Mouse (Mus musculus): Measurements from ENCODE around the gene Galntl6. TPM values are rescaled to one million over a fixed set of nuclear protein-coding genes. Genes with fewer than 3 reads are reported as not detected.

The Galntl6 gene
- polyA plus RNA-seq, 1 experiment from 2014 or later = 1.2 TPM

- 66% methylated on average over 8 of the region's 8 CpGs for WGBS
- H3K27ac ChIP-seq (replicated peaks; ENCODE audit: low read depth, low read length) = no peak overlapping the region
- no peaks in the 10 kb centered on the region for H3K4me1 ChIP-seq (ENCODE audit: control insufficient read depth, insufficient read depth, low read length)
- no peak overlapping the region for H3K4me2 ChIP-seq (ENCODE audit: low read depth, low read length)
- peak; percentile 55; the same call in 1 of the 2 replicates for ATAC-seq (ENCODE audit: low read depth)
- H3K27me3 ChIP-seq (replicated peaks; ENCODE audit: control insufficient read depth, insufficient read depth, low read length) = no peaks in the 10 kb centered on the region
- no peak overlapping the region for H3K4me3 ChIP-seq (ENCODE audit: low read depth, low read length)
- peak; percentile 27 for DNase-seq (ENCODE audit: low spot score)
- no peaks in the 10 kb centered on the region for H3K36me3 ChIP-seq (ENCODE audit: control insufficient read depth, insufficient read depth, low read length)
- H3K9ac ChIP-seq (ENCODE audit: low read depth, low read length) = no peak overlapping the region
- no peaks in the 10 kb centered on the region for H3K9me3 ChIP-seq (ENCODE audit: control insufficient read depth, low read length)
These were observed 694.6 kb downstream of the Galntl6 start for GRCm38 (mm10) chr8:58217885-58218284.

GRCm38 (mm10) chr8:58189694-58190093 lies 722.7 kb downstream of the Galntl6 start:
- no peak overlapping the region for H3K27ac ChIP-seq (replicated peaks; ENCODE audit: low read depth, low read length)
- no peaks in the 10 kb centered on the region for H3K36me3 ChIP-seq (ENCODE audit: control insufficient read depth, insufficient read depth, low read length)
- H3K9me3 ChIP-seq (ENCODE audit: control insufficient read depth, low read length) = no peaks in the 10 kb centered on the region
- no peak overlapping the region for H3K4me2 ChIP-seq (ENCODE audit: low read depth, low read length)
- no peak overlapping the region for H3K9ac ChIP-seq (ENCODE audit: low read depth, low read length)
- no peaks in the 10 kb centered on the region for H3K27me3 ChIP-seq (replicated peaks; ENCODE audit: control insufficient read depth, insufficient read depth, low read length)
- no peak for ATAC-seq (ENCODE audit: low read depth)
- no peaks in the 10 kb centered on the region for H3K4me1 ChIP-seq (ENCODE audit: control insufficient read depth, insufficient read depth, low read length)
- no peak overlapping the region for H3K4me3 ChIP-seq (ENCODE audit: low read depth, low read length)
- DNase-seq (ENCODE audit: low spot score) = no peak
- 78% methylated on average over 1 of the region's 1 CpGs for WGBS

GRCm38 (mm10) chr8:58146961-58147360 lies 765.5 kb downstream of the Galntl6 start:
- H3K4me2 ChIP-seq (ENCODE audit: low read depth, low read length) = no peak overlapping the region
- WGBS = 15% methylated on average over 1 of the region's 1 CpGs
- H3K9ac ChIP-seq (ENCODE audit: low read depth, low read length) = no peak overlapping the region
- H3K4me1 ChIP-seq (ENCODE audit: control insufficient read depth, insufficient read depth, low read length) = no peaks in the 10 kb centered on the region
- H3K27me3 ChIP-seq (replicated peaks; ENCODE audit: control insufficient read depth, insufficient read depth, low read length) = no peaks in the 10 kb centered on the region
- H3K4me3 ChIP-seq (ENCODE audit: low read depth, low read length) = no peak overlapping the region
- H3K9me3 ChIP-seq (ENCODE audit: control insufficient read depth, low read length) = no peaks in the 10 kb centered on the region
- ATAC-seq (ENCODE audit: low read depth) (no peak), DNase-seq (ENCODE audit: low spot score) (peak; percentile 42)
- H3K36me3 ChIP-seq (ENCODE audit: control insufficient read depth, insufficient read depth, low read length) = no peaks in the 10 kb centered on the region
- no peak overlapping the region for H3K27ac ChIP-seq (replicated peaks; ENCODE audit: low read depth, low read length)

GRCm38 (mm10) chr8:58086733-58087132 lies 825.7 kb downstream of the Galntl6 start:
- ATAC-seq (ENCODE audit: low read depth) (no peak), DNase-seq (ENCODE audit: low spot score) (peak; percentile 2)
- H3K36me3 ChIP-seq (ENCODE audit: control insufficient read depth, insufficient read depth, low read length) = no peaks in the 10 kb centered on the region
- H3K9ac ChIP-seq (ENCODE audit: low read depth, low read length) = no peak overlapping the region
- no peaks in the 10 kb centered on the region for H3K9me3 ChIP-seq (ENCODE audit: control insufficient read depth, low read length)
- H3K27me3 ChIP-seq (replicated peaks; ENCODE audit: control insufficient read depth, insufficient read depth, low read length) = no peaks in the 10 kb centered on the region
- no peak overlapping the region for H3K4me3 ChIP-seq (ENCODE audit: low read depth, low read length)
- H3K27ac ChIP-seq (replicated peaks; ENCODE audit: low read depth, low read length) = no peak overlapping the region
- H3K4me2 ChIP-seq (ENCODE audit: low read depth, low read length) = no peak overlapping the region
- WGBS = 73% methylated on average over 4 of the region's 4 CpGs
- no peaks in the 10 kb centered on the region for H3K4me1 ChIP-seq (ENCODE audit: control insufficient read depth, insufficient read depth, low read length)

- H3K27ac ChIP-seq (replicated peaks; ENCODE audit: low read depth, low read length) = no peak overlapping the region
These were observed 827.5 kb downstream of the Galntl6 start for GRCm38 (mm10) chr8:58084931-58085330.

GRCm38 (mm10) chr8:58081715-58082114 lies 830.7 kb downstream of the Galntl6 start:
- no peaks in the 10 kb centered on the region for H3K9me3 ChIP-seq (ENCODE audit: control insufficient read depth, low read length)
- WGBS = 80% methylated on average over 5 of the region's 5 CpGs
- ATAC-seq (ENCODE audit: low read depth) = no peak
- no peak overlapping the region for H3K9ac ChIP-seq (ENCODE audit: low read depth, low read length)
- H3K27ac ChIP-seq (replicated peaks; ENCODE audit: low read depth, low read length) = no peak overlapping the region
- H3K4me2 ChIP-seq (ENCODE audit: low read depth, low read length) = no peak overlapping the region
- no peaks in the 10 kb centered on the region for H3K36me3 ChIP-seq (ENCODE audit: control insufficient read depth, insufficient read depth, low read length)
- H3K4me1 ChIP-seq (ENCODE audit: control insufficient read depth, insufficient read depth, low read length) = no peaks in the 10 kb centered on the region
- DNase-seq (ENCODE audit: low spot score) = no peak
- no peak overlapping the region for H3K4me3 ChIP-seq (ENCODE audit: low read depth, low read length)
- H3K27me3 ChIP-seq (replicated peaks; ENCODE audit: control insufficient read depth, insufficient read depth, low read length) = no peaks in the 10 kb centered on the region

More at GRCm38 (mm10) chr8:58084931-58085330, 827.5 kb downstream of the Galntl6 start:
- DNase-seq (ENCODE audit: low spot score) = no peak
- no peaks in the 10 kb centered on the region for H3K4me1 ChIP-seq (ENCODE audit: control insufficient read depth, insufficient read depth, low read length)
- H3K9me3 ChIP-seq (ENCODE audit: control insufficient read depth, low read length) = no peaks in the 10 kb centered on the region
- H3K4me3 ChIP-seq (ENCODE audit: low read depth, low read length) = no peak overlapping the region
- H3K27me3 ChIP-seq (replicated peaks; ENCODE audit: control insufficient read depth, insufficient read depth, low read length) = no peaks in the 10 kb centered on the region
- WGBS = 90% methylated on average over 6 of the region's 6 CpGs
- no peaks in the 10 kb centered on the region for H3K36me3 ChIP-seq (ENCODE audit: control insufficient read depth, insufficient read depth, low read length)
- no peak for ATAC-seq (ENCODE audit: low read depth)
- no peak overlapping the region for H3K9ac ChIP-seq (ENCODE audit: low read depth, low read length)
- no peak overlapping the region for H3K4me2 ChIP-seq (ENCODE audit: low read depth, low read length)

- no peaks in the 10 kb centered on the region for H3K27me3 ChIP-seq (replicated peaks; ENCODE audit: control insufficient read depth, insufficient read depth, low read length)
- H3K27ac ChIP-seq (replicated peaks; ENCODE audit: low read depth, low read length) = no peak overlapping the region
- H3K4me1 ChIP-seq (ENCODE audit: control insufficient read depth, insufficient read depth, low read length) = no peaks in the 10 kb centered on the region
- no peak for DNase-seq (ENCODE audit: low spot score)
- H3K4me3 ChIP-seq (ENCODE audit: low read depth, low read length) = no peak overlapping the region
- WGBS = 87% methylated on average over 4 of the region's 4 CpGs
- ATAC-seq (ENCODE audit: low read depth) = no peak
- H3K9ac ChIP-seq (ENCODE audit: low read depth, low read length) = no peak overlapping the region
- no peaks in the 10 kb centered on the region for H3K9me3 ChIP-seq (ENCODE audit: control insufficient read depth, low read length)
- H3K36me3 ChIP-seq (ENCODE audit: control insufficient read depth, insufficient read depth, low read length) = no peaks in the 10 kb centered on the region
- H3K4me2 ChIP-seq (ENCODE audit: low read depth, low read length) = no peak overlapping the region
These were observed 837.8 kb downstream of the Galntl6 start for GRCm38 (mm10) chr8:58074611-58075010.

GRCm38 (mm10) chr8:58073733-58074132 lies 838.7 kb downstream of the Galntl6 start:
- DNase-seq (ENCODE audit: low spot score) (no peak), ATAC-seq (ENCODE audit: low read depth) (no peak)
- Histone ChIP-seq H3K9me3 (ENCODE audit: control insufficient read depth, low read length) (no peaks in the 10 kb centered on the region), H3K4me3 (ENCODE audit: low read depth, low read length) (no peak overlapping the region), H3K4me1 (ENCODE audit: control insufficient read depth, insufficient read depth, low read length) (no peaks in the 10 kb centered on the region), H3K4me2 (ENCODE audit: low read depth, low read length) (no peak overlapping the region), H3K9ac (ENCODE audit: low read depth, low read length) (no peak overlapping the region), H3K27ac (replicated peaks; ENCODE audit: low read depth, low read length) (no peak overlapping the region), H3K36me3 (ENCODE audit: control insufficient read depth, insufficient read depth, low read length) (no peaks in the 10 kb centered on the region), H3K27me3 (replicated peaks; ENCODE audit: control insufficient read depth, insufficient read depth, low read length) (no peaks in the 10 kb centered on the region)
- WGBS = 89% methylated on average over 1 of the region's 1 CpGs

- 87% methylated on average over 3 of the region's 3 CpGs for WGBS
- no peak for ATAC-seq (ENCODE audit: low read depth)
These were observed 880.2 kb downstream of the Galntl6 start for GRCm38 (mm10) chr8:58032271-58032670.

More at GRCm38 (mm10) chr8:58032271-58032670, 880.2 kb downstream of the Galntl6 start:
- Histone ChIP-seq H3K4me1 (ENCODE audit: control insufficient read depth, insufficient read depth, low read length) (no peaks in the 10 kb centered on the region), H3K9me3 (ENCODE audit: control insufficient read depth, low read length) (no peaks in the 10 kb centered on the region), H3K9ac (ENCODE audit: low read depth, low read length) (no peak overlapping the region), H3K36me3 (ENCODE audit: control insufficient read depth, insufficient read depth, low read length) (no peaks in the 10 kb centered on the region), H3K4me3 (ENCODE audit: low read depth, low read length) (no peak overlapping the region), H3K27ac (replicated peaks; ENCODE audit: low read depth, low read length) (no peak overlapping the region), H3K27me3 (replicated peaks; ENCODE audit: control insufficient read depth, insufficient read depth, low read length) (no peaks in the 10 kb centered on the region), H3K4me2 (ENCODE audit: low read depth, low read length) (no peak overlapping the region)
- no peak for DNase-seq (ENCODE audit: low spot score)
